In the genomic region with DNA sequence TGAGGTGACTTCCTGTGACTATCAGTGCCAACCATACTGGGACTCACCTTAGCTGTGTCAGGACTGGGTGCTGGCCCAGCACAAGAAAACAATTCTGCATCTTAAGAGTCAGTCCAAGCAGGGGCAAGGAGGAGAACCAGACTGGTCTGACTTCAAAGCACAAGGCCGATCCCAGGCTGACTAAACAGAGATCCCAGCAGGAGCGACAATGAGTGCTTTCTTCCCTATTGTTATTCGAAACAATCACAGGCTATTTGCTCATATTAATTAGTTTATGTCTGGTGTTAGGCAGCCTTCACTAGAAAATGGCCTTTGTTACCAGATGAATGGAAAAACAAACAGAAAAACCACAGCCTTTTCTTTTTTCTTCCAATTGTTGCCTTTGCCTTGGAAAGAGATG, we compare ENCODE assay signal across 22 mouse cellular contexts. TPM values are rescaled to one million over a fixed set of nuclear protein-coding genes. Genes with fewer than 3 reads are reported as not detected.
DNase-seq lines count a peak whose midpoint lies in the region.
"Had no signal": no experiment of that assay in that cellular context is flagged by ENCODE, and none has a peak within 500 bp of the region (broad histone marks: within the 10 kb centered on the region; RNA-seq: fewer than 3 reads in every experiment).

No protein-coding gene starts in this region.

- 67% methylated on average over 3 of the region's 3 CpGs for WGBS in heart, embryonic 10.5 days

- no peaks in the 10 kb centered on the region for H3K9me3 ChIP-seq in heart, embryonic 10.5 days
- H3K9me3 ChIP-seq: forebrain, embryonic 13.5 days; heart, embryonic 12.5 days; hindbrain, embryonic 12.5 days; limb, embryonic 10.5 days; megakaryocyte, embryonic 14.5 days had no signal

- peaks cover 17% of the 10 kb centered on the region for H3K4me1 ChIP-seq in heart, embryonic 10.5 days
- H3K4me1 ChIP-seq: megakaryocyte, embryonic 14.5 days had no signal

- H3K4me3 ChIP-seq in heart, embryonic 10.5 days: no peak overlapping the region
- H3K4me3 ChIP-seq: forebrain, embryonic 13.5 days; heart, embryonic 12.5 days; hindbrain, embryonic 12.5 days; left cerebral cortex, adult 2 months; limb, embryonic 10.5 days; megakaryocyte, embryonic 14.5 days had no signal

- DNase-seq in heart, adult 11 months: peak; percentile 61
- DNase-seq in heart, embryonic 10.5 days (ENCODE audit: low spot score): no peak
- DNase-seq in ES-CJ7 (ENCODE audit: low read depth, low spot score): peak; percentile 78
- peak; percentile 83 for DNase-seq in R1 (ENCODE audit: low read depth, low spot score)
- DNase-seq in retina, postnatal 1 day: peak; percentile 90
- no peak for DNase-seq in c-Kit-positive CD71-positive TER-119-positive erythroid progenitor cells, embryonic 14.5 days (ENCODE audit: low spot score)
- DNase-seq in spleen, postnatal 14 days (ENCODE audit: low spot score in 2 of 2): no peak
- DNase-seq in kidney, postnatal 14 days: no peak
- DNase-seq: adrenal gland, postnatal 36 days; B cell, adult 2 months; cerebellum, adult 8-10 months; kidney, adult 8-10 months; kidney, postnatal 25 days; lung, adult 2 months; thymus, postnatal 14 days had no signal

- no peak overlapping the region for H3K27ac ChIP-seq in heart, embryonic 10.5 days
- H3K27ac ChIP-seq: forebrain, embryonic 13.5 days; hindbrain, embryonic 12.5 days; limb, embryonic 10.5 days had no signal

- no peaks in the 10 kb centered on the region for H3K27me3 ChIP-seq in heart, embryonic 10.5 days (ENCODE audit: insufficient read depth, poor library complexity, severe bottlenecking)
- H3K27me3 ChIP-seq: forebrain, embryonic 13.5 days; heart, embryonic 12.5 days; hindbrain, embryonic 12.5 days; Patski had no signal

- H3K36me3 ChIP-seq in heart, embryonic 10.5 days: peaks cover 9% of the 10 kb centered on the region; the same call in 1 of the 2 replicates
- H3K36me3 ChIP-seq: hindbrain, embryonic 12.5 days had no signal

RNA-seq across cellular contexts. Expression of a gene that starts 54.5 kb away (rescaled TPM):
- 24.7 and 38.7 TPM in 2 replicates for polyA plus RNA-seq in heart, embryonic 10.5 days (2016; fragmentation: Nextera tagmentation; extraction: Ambion mirVana)

Comparison
In these comparisons a context has a peak if more than half of its experiments do, and no peak if none do; other contexts are left out.
1. DNase-seq: peak in heart, adult 11 months (single experiment), ES-CJ7 (single experiment), R1 (single experiment) and retina, postnatal 1 day (single experiment); none in heart, embryonic 10.5 days (single experiment), c-Kit-positive CD71-positive TER-119-positive erythroid progenitor cells, embryonic 14.5 days (single experiment), spleen, postnatal 14 days (0 of 2) and kidney, postnatal 14 days (single experiment).